Mouse (Mus musculus): ENCODE measurements around the gene Rprd2. TPM values are rescaled to one million over a fixed set of nuclear protein-coding genes. Genes with fewer than 3 reads are reported as not detected.
"Not testable (repeated sequence)": the region's sequence is repeated elsewhere in the genome, so short reads cannot be mapped to it uniquely, and the experiment has no call there.

Rprd2 gene
- total RNA-seq, 2 experiments from 2014 or later = 12.4 to 26.7 TPM

DNA sequence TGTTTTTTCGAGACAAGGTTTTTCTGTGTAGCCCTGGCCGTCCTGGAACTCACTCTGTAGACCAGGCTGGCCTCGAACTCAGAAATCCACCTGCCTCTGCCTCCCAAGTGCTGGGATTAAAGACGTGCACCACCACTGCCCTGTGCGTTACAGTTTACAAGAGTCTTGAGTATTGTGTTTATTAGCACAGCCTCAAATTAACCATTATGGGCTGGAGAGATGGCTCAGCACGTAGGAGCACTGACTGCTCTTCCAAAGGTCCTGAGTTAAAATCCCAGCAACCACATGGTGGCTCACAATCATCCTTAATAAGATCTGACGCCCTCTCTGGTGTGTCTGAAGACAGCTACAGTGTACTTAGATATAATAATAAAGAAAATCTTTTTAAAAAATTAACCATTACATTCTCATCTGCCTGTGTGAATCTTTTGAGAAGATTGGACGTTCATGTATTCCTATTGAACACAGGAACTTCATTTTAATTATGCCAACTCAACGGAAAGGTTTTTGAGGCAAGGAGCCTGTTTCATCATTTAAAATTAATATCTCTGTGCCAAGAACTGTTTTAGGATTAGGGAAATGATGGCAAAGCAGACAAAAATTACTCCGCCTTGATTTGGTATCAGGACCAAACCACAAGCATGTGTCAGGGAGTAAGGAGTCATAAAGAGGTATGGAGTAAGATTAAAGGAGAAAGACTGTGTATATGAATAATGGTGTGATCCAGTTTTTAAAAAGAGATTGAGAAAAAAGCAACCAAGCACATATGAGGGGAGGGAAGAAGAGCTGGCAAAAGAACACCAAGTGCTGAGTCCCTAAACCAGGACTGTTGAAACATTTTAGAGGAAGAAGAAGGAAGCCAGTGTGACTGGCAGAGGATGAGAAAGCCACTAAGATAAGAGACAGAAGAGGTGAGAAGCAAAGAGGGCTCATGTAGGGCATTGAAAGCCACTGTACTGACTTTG, 1.7 kb upstream of the Rprd2 start:
- no peak for ATAC-seq (replicated peaks; ENCODE audit: low FRiP score, poor library complexity, severe bottlenecking)

DNA sequence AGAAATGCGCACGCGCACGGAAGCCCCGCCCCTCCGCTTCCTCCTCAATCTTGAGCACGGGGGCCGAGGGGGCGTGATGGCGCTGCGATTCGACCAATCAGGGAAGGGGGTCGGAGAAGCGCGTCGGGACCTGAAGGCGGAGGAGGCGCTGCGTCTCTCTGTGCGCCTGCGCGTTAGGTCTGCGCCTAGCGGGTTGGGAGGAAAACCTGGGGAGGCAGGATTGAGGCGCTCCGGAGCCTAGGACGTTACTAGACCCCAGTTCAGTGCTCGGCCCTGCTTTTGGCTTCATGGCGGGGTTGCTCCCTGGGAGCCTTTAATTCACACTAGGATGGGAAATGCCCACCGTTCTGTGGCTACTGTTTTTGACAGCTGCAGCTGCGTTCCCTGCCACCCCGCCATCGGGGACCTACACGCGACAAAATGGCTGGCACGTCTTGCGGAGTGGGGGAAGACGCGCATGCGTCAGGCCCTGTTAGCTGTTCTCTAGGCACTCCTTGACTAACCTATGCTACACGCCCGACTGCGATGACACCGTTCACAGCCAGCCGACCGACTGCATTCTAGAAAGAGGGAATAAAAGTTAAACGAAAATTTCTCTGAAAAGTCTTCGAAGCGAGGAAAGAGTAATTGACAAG, 805 bp upstream of the Rprd2 start:
- ATAC-seq (replicated peaks; ENCODE audit: low FRiP score, poor library complexity, severe bottlenecking) = peak; percentile 92

DNA sequence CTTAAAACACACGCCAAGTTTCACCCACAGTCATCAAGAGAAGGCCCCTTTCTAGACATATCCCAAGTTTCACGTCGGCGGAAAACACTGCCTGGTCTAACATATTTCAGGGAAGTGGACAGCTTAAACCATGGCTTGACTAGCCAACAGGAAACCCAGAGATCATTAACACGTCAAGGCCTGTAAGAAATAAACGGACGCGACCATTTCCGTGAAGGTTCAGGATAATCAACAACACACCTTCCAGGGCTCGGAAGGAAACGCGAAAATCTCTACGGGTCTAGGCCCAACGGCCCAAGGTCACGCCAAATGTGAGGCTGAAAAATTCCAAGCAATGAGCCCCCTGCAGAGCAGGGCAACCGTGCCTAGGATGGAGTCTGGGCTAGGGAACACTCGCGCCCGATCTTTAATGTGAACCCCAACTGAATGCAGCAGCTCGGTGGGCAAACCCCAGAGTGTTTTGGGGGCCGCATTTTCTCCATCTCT, 594 bp downstream of the Rprd2 start:
- ATAC-seq (replicated peaks; ENCODE audit: low FRiP score, poor library complexity, severe bottlenecking) = peak; percentile 25; the same call in 1 of the 2 replicates

DNA sequence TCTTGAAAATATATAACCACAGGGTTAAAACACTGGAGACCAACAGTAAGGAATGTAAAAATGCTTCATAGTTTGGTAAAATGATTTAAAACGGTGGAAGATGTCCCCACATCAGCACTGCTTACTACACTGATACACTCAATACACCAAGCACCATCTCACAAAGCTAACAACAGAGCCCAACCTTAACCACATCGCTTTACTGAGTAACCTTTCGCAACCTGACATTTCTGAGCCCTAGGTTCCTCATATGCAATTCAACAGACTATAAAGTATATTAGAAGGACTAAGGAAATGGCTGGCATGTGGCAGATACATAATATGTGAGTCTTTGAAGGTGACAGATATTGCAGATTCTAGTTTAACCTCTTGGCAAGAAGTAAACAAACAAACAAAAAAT, 2.0 kb downstream of the Rprd2 start:
- ATAC-seq (replicated peaks; ENCODE audit: low FRiP score, poor library complexity, severe bottlenecking) = no peak

DNA sequence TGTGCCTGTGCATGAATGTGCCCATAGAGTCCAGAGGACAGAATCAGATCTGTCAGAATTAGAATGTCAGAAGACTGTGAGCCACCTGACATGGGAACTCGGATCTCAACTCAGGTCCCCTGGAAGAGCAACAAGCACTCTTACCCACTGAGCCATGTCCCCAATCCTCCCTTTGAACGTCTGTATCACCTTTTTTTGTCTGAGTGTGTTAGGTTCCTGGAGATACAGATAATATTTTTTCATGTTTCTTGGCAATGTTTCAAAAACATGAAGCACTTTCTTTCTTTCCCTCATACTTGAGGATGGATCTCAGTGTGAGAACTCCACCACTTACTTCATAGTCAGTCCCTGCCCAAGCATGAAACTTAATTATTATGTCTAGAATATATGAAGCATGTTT, 10.3 kb downstream of the Rprd2 start:
- ATAC-seq (replicated peaks; ENCODE audit: low FRiP score, poor library complexity, severe bottlenecking) = no peak

DNA sequence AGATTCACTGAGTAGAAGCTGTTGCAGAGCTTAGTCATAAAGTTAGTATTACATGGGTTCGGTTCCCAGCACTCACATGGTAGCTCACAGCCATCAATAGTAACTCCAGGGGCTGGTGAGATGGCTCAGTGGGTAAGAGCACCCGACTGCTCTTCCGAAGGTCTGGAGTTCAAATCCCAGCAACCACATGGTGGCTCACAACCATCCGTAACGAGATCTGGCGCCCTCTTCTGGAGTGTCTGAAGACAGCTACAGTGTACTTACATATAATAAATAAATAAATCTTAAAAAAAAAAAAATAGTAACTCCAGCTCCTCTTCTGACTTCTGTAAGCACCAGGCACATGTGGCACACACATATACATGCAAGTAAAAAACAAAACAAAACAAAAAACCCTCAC, 11.0 kb downstream of the Rprd2 start:
- not testable (repeated sequence) for ATAC-seq (replicated peaks; ENCODE audit: low FRiP score, poor library complexity, severe bottlenecking)

DNA sequence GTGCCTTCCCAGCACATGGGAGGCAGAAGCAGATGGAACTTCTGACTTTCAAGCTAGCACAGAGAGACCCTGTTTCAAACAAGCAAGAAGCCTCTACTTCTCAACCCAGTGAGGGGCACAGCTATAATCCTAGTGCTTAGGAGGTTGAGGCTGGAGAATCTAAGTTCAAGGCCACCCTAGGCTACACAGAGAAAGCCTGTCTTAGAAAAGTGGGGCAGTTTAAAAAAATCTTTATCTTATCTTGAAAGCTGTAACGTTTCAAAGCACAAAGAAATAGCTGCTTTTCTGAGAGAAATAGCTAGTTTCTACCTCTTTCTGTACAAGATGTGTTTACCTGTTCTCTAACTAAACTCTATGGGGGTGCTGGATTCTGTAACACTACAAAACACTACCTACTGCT, 12.0 kb downstream of the Rprd2 start:
- no peak for ATAC-seq (replicated peaks; ENCODE audit: low FRiP score, poor library complexity, severe bottlenecking)

DNA sequence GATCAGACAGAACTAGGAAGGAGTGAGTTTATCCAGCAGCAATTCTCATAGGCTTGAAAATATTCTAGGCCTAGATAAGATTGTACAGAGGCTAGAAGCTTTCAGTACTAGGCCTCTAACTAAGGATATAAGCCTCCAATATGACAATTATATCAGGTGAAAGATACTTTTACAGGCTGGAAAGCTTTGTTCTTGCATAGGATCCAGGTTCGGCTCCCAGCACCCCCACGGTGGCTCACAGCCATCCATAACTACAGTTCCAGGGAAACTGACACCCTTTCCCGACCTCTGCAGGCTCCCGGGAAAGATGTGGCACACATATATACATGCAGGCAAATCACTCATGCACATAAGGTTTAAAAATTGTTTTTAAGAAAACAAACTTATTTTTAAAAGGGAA, 14.8 kb downstream of the Rprd2 start:
- no peak for ATAC-seq (replicated peaks; ENCODE audit: low FRiP score, poor library complexity, severe bottlenecking)

DNA sequence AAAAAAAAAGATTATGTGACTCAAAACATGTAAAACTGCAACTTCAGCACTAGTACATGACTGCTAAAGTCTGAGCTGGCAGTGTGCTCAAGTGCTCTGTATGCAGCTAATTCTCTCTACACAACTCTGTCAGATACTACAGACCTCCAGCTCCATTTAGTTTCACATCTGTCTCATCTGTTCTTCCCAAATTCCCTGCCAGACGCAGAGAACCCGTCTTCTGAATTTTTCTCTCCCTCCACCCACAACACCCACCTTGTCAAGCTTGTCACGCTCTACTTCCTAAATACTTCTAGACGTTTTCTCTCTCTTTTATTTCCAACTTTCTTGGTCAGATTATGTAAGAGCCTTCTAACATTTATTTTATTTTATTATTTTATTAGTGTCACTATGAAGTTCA, 19.9 kb downstream of the Rprd2 start:
- no peak for ATAC-seq (replicated peaks; ENCODE audit: low FRiP score, poor library complexity, severe bottlenecking)

DNA sequence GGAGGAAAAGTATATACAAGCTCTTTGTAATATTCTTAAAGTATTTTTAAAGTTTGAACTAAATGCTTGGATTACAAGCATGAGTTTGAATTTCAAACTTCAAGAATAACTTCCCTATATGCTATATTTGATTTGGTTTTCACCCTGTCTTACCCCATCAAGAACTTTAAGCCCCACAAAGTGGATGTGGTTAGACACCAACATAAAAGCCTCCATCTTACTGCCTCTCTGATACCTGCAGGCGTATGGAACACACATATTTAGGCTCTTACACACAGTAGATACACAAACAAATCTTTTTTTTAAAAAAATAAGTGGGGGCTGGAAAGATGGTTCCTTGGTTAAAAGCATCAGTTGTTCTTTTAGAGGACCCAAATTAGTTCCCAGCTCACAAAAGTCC, 24.4 kb downstream of the Rprd2 start:
- no peak for ATAC-seq (replicated peaks; ENCODE audit: low FRiP score, poor library complexity, severe bottlenecking)

DNA sequence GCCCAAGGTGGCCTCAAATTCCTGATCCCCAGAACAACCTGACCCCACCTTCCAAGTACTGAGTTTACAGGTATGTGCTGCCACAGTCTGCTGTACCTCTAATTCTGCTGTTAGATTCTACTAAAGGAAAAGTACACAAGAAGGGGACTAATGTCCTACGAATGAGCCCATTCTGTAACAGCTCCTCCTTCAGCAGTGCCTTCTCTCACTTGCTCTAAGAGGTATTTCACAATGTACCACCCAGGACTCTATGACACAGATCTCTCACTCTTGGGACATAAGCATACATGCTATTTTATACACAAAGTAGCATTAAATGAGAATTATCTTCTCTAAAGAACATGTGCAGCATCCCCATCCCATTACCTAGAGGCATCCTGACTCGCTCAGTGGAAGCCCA, 25.0 kb downstream of the Rprd2 start:
- ATAC-seq (replicated peaks; ENCODE audit: low FRiP score, poor library complexity, severe bottlenecking) = no peak

DNA sequence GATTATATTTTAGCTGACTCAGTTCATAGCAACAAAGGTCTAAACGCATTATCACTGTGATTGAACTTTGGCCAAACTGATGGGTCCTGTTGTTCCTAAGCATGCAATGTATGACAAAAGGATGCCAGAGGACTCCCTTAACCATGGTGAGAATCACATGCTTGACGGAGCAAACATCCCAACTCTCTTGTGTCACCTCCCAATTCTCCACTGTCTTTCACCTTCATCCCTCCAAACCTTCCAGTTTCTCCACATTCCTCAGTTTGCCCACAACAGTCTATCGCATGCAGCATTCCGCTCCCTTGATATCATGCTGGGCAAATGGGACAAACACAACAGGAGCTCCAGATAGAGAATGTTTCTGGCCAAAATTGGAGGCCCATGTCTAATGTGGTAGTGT, 33.2 kb downstream of the Rprd2 start:
- ATAC-seq (replicated peaks; ENCODE audit: low FRiP score, poor library complexity, severe bottlenecking) = no peak

DNA sequence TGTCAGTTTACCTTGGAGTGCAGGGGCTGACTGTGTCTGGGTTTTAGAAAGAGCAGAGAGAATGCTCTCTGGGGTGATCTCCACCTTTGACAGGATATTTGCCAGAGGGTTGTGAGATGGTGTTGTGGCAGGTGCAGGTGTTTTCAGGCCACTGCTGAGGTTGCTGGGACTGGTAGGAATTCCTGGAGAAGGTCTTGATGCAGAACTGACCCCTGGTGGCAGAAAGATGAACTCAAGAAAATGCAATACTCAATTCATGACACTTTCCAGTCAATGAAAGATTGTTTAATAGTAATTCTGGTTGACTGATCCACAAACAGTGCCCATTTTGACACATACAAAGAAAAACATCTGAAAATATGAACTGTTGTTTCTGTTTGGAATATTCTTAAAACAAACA, 46.7 kb downstream of the Rprd2 start:
- peak; percentile 75; the same call in 1 of the 2 replicates for ATAC-seq (replicated peaks; ENCODE audit: low FRiP score, poor library complexity, severe bottlenecking)

DNA sequence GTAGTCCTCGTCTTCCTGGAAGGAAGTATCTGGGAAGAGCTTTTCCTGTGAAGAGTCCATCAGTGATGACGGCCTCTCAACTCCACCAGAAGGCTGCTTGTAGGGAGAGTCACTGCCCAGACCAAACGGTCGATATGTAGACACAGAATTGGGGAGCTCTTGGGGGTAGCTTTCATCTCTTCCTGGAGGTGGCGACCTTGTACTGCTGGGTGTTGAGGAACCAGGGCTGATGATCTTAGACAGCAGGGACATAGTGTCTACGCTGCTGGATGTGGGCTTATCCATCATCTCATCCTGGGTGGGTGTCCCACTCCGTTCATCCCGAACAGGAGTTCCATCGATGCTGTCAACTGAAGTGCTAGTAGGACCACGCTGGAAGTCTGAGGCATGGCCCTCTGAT, 53.1 kb downstream of the Rprd2 start:
- 0 out of 2 replicates have a peak, but pooled peaks have one; percentile 49 for ATAC-seq (replicated peaks; ENCODE audit: low FRiP score, poor library complexity, severe bottlenecking)

DNA sequence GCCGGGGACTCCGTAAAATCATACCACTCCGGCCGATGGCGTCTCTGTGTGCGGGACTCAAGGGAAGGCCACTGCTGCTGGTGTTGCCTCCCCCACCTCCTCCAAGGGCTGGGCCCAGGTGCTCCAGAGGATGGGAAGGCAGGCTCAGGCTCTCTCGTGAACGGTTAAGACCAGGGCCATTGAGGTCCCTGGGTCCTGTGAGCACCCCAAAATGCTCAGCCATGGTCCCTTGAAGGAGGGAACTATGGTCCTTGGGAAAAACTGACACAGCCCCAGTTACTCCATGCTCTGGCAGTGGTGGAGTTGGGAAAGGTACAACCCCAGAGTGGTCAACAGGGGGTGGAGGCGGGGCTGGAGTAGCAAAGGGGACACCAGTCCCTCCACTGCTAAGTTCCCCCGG, 54.9 kb downstream of the Rprd2 start:
- ATAC-seq (replicated peaks; ENCODE audit: low FRiP score, poor library complexity, severe bottlenecking) = no peak

DNA sequence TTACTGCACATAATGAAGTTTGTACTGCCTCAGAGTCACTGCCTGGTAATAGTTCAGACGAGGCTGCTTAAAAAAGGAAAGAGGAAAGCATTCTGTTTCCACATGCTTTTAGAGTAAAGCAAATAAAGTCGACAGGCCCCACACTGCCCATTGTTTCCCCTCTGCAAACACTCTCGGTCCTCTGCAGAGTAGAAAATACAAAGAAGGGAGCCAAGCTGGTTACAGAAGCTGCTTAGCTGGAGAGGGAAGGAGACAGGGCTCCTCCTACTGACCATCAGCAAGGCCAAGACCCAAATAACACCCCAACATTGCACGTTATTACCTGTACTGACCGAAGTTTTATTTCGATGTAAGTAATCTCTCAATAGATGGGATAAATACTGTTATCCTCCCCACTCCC, 55.7 kb downstream of the Rprd2 start:
- no peak for ATAC-seq (replicated peaks; ENCODE audit: low FRiP score, poor library complexity, severe bottlenecking)

DNA sequence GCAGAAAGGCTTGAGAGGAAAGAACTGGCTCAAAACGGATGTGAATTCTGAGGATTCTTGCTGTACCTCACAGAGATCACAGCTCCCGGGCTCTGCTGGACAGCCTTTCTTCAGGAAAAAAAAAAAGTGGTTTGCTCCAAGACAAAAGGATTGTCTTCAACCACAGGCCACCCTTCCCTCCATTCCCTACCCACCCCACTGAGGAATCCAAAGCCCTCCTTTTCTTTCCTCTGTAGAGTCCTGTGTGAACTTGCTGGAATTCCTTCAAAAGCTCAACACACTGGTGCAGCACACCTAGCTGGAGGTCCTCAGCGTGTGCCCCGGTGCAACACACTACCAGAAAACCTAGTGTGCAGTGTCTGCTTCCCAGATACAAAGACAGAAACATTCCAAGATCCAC, 56.9 kb downstream of the Rprd2 start:
- no peak for ATAC-seq (replicated peaks; ENCODE audit: low FRiP score, poor library complexity, severe bottlenecking)

DNA sequence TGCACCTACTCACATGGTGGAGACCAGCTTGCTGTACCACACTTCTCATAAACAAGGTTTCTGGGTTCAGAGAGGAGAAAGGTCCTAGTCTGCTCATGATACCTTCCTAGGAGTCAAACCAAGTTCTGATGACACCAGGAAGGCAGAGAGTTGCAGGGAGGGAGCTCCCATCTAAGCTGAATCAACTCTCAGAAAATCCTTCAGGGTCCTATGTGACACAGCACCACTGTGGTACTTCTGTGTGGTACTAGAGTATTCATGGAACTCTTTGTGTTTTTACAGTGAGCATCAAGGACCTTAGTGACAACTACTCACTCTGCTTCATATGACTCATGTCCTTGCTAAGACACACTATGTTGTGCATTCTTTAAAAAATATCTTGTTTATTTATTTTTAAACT, 58.0 kb downstream of the Rprd2 start:
- no peak for ATAC-seq (replicated peaks; ENCODE audit: low FRiP score, poor library complexity, severe bottlenecking)

DNA sequence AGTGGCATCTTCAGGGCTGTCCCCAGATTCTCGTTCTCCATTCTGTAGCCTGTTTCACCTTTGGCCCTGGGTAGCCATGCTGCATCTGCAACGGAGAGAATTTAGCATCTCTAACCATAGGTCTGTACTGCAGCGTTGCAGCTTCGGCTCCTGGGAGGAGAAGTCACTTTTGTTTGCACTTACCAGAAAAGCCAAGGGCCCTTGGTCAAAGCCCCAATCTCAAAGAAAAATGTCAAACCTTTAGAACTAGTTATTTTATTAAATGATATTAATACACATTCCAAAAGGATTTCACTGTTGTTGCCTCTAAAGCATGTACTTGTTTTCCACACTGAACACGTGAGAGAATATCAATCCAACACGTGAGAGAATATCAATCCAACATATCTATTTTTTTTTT, 58.6 kb downstream of the Rprd2 start, which contains the start of gene Tars2:
Gene Tars2 (minus strand): TSS at position 101 of the 400 bp plus-strand sequence.
- ATAC-seq (replicated peaks; ENCODE audit: low FRiP score, poor library complexity, severe bottlenecking) = no peak

DNA sequence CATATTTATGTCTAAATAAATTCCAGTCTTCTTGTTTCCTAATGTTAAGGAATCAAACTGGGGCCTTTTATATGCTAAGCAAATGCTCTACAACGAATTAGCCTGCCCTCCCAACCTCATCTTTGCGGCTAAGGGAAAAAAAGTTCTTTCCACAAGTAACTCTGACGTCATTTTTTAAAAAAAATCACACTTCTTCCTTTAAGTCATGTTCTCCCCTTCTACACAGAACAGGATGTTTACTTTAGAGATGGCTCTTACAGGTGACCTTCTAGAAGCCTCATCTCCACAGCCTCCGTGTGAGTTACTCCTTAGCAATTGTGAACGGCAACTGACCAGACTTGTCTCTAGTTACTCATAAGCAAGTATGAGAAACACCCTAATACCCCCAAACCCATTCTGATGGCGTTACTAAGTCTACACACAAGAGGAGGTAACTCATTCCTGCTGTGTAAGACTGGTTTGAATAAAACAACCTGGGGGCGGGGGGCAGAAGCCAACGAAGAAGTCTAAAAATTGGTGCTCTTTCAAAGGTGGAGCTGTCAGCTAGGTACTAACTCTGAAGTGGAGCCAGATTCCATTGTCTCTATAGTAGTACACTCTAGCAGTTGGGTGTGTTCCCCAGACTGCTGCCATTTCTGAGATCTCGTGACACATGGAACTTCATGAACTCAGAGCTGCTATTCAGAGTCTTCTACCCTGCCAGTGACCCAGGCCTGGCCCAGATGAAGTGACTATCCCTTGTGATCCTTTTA, 60.0 kb downstream of the Rprd2 start:
- no peak for ATAC-seq (replicated peaks; ENCODE audit: low FRiP score, poor library complexity, severe bottlenecking)

Measured in erythroblast, adult 5-6 weeks (primary cell).